Mouse (Mus musculus) liver, embryonic 14.5 days (tissue): ENCODE measurements around the gene Tcte2.

Experiments
- CTCF ChIP-seq: IDR thresholded peaks from 2 replicates; pipeline ENCODE4 v1.5.1; 2016; ENCODE audit warnings: antibody characterized with exemption, low read depth, control low read depth
- EP300 ChIP-seq: IDR thresholded peaks from 2 replicates; pipeline ENCODE4 v1.6.1; 2016; ENCODE audit warnings: antibody characterized with exemption, low read depth

- TF ChIP-seq CTCF (no peak), EP300 (no peak)
Measured at GRCm38 (mm10) chr17:13665731-13666130, 95.9 kb downstream of the Tcte2 start.
